Mouse (Mus musculus): ENCODE data around the gene Gm45713. TPM values are rescaled to one million over a fixed set of nuclear protein-coding genes. Genes with fewer than 3 reads are reported as not detected.
"Not testable (repeated sequence)": the region's sequence is repeated elsewhere in the genome, so short reads cannot be mapped to it uniquely, and the experiment has no call there.

Gm45713 gene
- polyA plus RNA-seq, 1 experiment = 0.06 TPM

DNA sequence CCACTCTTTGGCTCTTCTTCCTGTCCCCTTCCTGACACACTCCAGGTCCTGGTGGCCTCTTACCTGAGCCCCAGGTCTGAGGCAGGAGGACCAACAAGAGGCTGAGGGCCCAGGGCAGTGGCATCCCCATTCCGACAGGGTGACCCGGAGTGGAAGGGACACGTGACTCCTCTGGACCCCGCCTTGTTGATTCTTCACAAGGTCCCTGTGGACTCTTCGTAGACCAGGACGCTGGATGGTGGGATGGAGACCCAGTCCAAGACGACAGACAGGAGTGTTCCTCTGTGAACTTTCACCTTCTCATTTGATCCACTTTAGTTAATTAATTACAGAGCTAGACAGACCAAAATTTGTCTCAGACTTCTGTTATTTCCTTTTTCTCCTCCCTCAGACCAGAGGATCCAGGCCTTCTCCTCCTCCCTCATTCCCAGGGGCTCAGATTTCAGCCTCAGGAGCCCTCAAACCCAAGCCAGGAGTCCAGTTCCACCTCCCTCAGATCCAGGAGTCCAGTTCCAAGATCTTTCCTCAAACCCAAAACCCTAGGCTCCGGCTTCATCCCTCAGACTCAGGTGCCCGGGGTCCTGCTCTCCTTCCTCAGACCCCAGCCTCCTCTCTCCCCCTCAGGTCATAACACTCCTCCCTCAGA is 33.0 kb downstream of the Gm45713 start:
- H3K27me3 ChIP-seq (ENCODE audit: control insufficient read depth, insufficient read depth, low read length) = no peaks in the 10 kb centered on the region
- peak overlapping the region; percentile 70 for H3K4me3 ChIP-seq (ENCODE audit: control insufficient read depth, low read depth, low read length)
- H3K4me1 ChIP-seq (ENCODE audit: control insufficient read depth, insufficient read depth, low read length) = no peaks in the 10 kb centered on the region
- H3K27ac ChIP-seq (ENCODE audit: control insufficient read depth, insufficient read depth, low read depth, low read length) = peak overlapping the region; percentile 84
- TF ChIP-seq POLR2A (IDR thresholded peaks at IDR 0.05; ENCODE audit: control insufficient read depth, low read depth, low read length) = no peak
- no peak for TF ChIP-seq CTCF (IDR thresholded peaks at IDR 0.05; ENCODE audit: control insufficient read depth, insufficient read depth, insufficient replicate concordance, low read depth, low read length)
- no peaks in the 10 kb centered on the region for H3K36me3 ChIP-seq (ENCODE audit: control insufficient read depth, insufficient read depth, low read length)

DNA sequence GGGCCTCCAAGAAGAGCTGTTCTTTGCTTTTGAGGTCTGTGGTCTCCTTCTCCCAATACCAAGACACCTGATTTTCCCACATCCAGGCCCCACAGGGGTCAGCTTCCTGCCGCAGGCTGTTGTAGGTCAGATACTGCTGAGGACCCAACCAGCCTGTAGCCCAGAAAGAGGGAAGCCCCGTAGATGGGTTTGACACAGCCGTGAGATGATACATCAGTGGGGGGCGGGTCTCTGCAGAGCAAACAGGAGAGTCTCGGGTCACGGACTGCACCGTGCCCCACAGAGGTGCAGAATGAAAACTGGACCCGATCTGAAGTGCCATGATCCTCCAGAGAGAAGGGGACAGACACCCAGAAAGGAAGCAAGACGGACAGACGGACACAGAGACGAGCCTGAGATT is 33.6 kb downstream of the Gm45713 start:
- H3K4me1 ChIP-seq (ENCODE audit: control insufficient read depth, insufficient read depth, low read length) = no peaks in the 10 kb centered on the region
- no peak for TF ChIP-seq POLR2A (IDR thresholded peaks at IDR 0.05; ENCODE audit: control insufficient read depth, low read depth, low read length)
- TF ChIP-seq CTCF (IDR thresholded peaks at IDR 0.05; ENCODE audit: control insufficient read depth, insufficient read depth, insufficient replicate concordance, low read depth, low read length) = no peak
- H3K4me3 ChIP-seq (ENCODE audit: control insufficient read depth, low read depth, low read length) = no peak overlapping the region
- H3K27me3 ChIP-seq (ENCODE audit: control insufficient read depth, insufficient read depth, low read length) = no peaks in the 10 kb centered on the region
- H3K27ac ChIP-seq (ENCODE audit: control insufficient read depth, insufficient read depth, low read depth, low read length) = no peak overlapping the region
- H3K36me3 ChIP-seq (ENCODE audit: control insufficient read depth, insufficient read depth, low read length) = no peaks in the 10 kb centered on the region

DNA sequence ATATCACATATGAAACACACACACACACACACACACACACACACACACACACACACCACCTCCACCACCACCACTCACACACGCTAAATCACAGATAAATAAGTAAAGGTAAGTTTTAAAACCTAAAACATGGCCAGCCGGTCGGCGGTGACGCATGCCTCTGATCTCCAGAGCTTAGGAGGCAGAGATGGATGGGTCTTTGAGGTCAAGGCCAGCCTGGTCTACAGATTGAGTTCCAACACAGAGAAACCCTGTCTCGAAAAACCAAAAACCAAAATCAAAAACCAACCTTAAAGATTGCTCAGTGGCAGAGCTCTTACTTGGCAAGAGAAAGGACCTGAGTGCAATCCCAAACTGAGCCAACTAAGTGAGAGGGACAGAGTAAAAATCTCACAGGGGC is 36.0 kb downstream of the Gm45713 start:
- no peak for TF ChIP-seq CTCF (IDR thresholded peaks at IDR 0.05; ENCODE audit: control insufficient read depth, insufficient read depth, insufficient replicate concordance, low read depth, low read length)
- no peak for TF ChIP-seq POLR2A (IDR thresholded peaks at IDR 0.05; ENCODE audit: control insufficient read depth, low read depth, low read length)
- H3K4me1 ChIP-seq (ENCODE audit: control insufficient read depth, insufficient read depth, low read length) = no peaks in the 10 kb centered on the region
- H3K4me3 ChIP-seq (ENCODE audit: control insufficient read depth, low read depth, low read length) = no peak overlapping the region
- H3K27me3 ChIP-seq (ENCODE audit: control insufficient read depth, insufficient read depth, low read length) = no peaks in the 10 kb centered on the region
- H3K36me3 ChIP-seq (ENCODE audit: control insufficient read depth, insufficient read depth, low read length) = no peaks in the 10 kb centered on the region
- no peak overlapping the region for H3K27ac ChIP-seq (ENCODE audit: control insufficient read depth, insufficient read depth, low read depth, low read length)

DNA sequence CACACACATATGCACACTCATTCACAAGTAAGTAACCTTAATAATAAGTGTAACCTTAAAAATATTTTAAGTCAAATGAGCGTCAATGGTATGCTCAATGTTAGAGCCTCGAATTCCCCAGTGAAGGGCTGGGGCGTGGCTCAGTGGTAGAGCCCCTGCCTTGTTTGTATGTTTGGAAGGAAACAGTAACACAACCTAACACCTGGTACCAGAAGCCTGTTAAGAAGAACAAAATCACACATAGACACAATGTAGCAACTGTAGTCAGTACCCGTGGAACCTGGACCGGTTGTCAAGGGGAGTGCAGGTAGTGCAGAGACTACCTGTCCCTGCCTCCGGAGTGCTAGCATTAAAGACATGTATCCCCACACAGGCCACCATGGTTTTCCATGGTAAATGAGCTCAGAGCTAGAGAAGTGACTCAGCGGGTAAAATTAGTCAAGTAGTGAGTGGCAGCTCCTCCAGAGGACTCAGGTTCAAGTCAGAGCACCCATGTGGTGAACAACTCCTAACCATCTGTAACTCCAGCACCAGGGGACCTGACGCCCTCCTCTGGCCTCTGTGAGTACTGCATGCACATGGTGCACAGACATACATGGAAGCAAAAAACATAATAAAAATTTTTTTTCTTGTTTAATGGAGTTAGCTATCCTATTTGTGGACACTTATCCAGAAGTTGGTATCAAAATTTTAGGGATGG is 37.3 kb downstream of the Gm45713 start:
- TF ChIP-seq CTCF (IDR thresholded peaks at IDR 0.05; ENCODE audit: control insufficient read depth, insufficient read depth, insufficient replicate concordance, low read depth, low read length) = peak; percentile 48; the same call in 1 of the 2 replicates
- TF ChIP-seq POLR2A (IDR thresholded peaks at IDR 0.05; ENCODE audit: control insufficient read depth, low read depth, low read length) = no peak
- Histone ChIP-seq H3K36me3 (ENCODE audit: control insufficient read depth, insufficient read depth, low read length) (no peaks in the 10 kb centered on the region), H3K27ac (ENCODE audit: control insufficient read depth, insufficient read depth, low read depth, low read length) (no peak overlapping the region), H3K4me1 (ENCODE audit: control insufficient read depth, insufficient read depth, low read length) (no peaks in the 10 kb centered on the region), H3K27me3 (ENCODE audit: control insufficient read depth, insufficient read depth, low read length) (no peaks in the 10 kb centered on the region), H3K4me3 (ENCODE audit: control insufficient read depth, low read depth, low read length) (no peak overlapping the region)

DNA sequence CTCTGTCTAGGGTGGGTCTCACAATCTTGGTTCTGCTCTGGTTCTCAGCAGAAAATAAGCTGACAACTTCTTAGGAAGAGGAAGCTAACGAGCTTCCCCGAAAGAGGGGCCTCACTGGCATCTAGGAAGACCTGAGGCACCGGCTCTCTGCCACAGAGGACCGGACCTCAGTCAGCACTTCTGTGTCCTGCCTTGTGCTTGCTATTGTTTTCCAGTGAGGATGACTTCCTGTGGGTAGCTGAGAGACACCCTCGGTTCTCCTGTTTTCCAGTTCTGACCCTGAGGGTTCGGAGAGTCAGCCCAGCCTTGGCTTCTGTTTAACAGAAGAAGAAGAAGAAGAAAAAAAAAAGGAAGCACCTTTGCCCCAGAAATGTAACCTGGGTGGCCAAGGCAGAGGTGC is 38.6 kb downstream of the Gm45713 start:
- Histone ChIP-seq H3K4me3 (ENCODE audit: control insufficient read depth, low read depth, low read length) (no peak overlapping the region), H3K36me3 (ENCODE audit: control insufficient read depth, insufficient read depth, low read length) (no peaks in the 10 kb centered on the region), H3K27ac (ENCODE audit: control insufficient read depth, insufficient read depth, low read depth, low read length) (no peak overlapping the region), H3K4me1 (ENCODE audit: control insufficient read depth, insufficient read depth, low read length) (peaks cover 4% of the 10 kb centered on the region), H3K27me3 (ENCODE audit: control insufficient read depth, insufficient read depth, low read length) (no peaks in the 10 kb centered on the region)
- TF ChIP-seq CTCF (IDR thresholded peaks at IDR 0.05; ENCODE audit: control insufficient read depth, insufficient read depth, insufficient replicate concordance, low read depth, low read length) (no peak), POLR2A (IDR thresholded peaks at IDR 0.05; ENCODE audit: control insufficient read depth, low read depth, low read length) (no peak)

DNA sequence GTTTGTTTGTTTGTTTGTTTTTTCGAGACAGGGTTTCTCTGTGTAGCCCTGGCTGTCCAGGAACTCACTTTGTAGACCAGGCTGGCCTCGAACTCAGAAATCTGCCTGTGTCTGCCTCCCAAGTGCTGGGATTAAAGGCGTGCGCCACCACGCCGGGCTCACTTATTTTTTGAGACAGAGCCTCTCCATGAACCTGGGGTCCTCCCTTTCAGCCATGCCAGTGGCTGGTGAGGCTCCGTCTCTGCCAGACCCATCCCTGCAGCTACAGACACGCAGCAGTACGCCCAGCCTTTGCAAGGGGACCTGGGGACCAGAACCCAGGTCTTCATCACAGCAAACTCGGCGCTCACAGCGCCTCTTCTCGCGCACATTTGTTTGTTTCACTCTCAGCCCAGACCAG is 40.1 kb downstream of the Gm45713 start:
- H3K27ac ChIP-seq (ENCODE audit: control insufficient read depth, insufficient read depth, low read depth, low read length); H3K36me3 ChIP-seq (ENCODE audit: control insufficient read depth, insufficient read depth, low read length); H3K4me3 ChIP-seq (ENCODE audit: control insufficient read depth, low read depth, low read length); H3K27me3 ChIP-seq (ENCODE audit: control insufficient read depth, insufficient read depth, low read length): not testable (repeated sequence)
- H3K4me1 ChIP-seq (ENCODE audit: control insufficient read depth, insufficient read depth, low read length) = peaks cover 15% of the 10 kb centered on the region

DNA sequence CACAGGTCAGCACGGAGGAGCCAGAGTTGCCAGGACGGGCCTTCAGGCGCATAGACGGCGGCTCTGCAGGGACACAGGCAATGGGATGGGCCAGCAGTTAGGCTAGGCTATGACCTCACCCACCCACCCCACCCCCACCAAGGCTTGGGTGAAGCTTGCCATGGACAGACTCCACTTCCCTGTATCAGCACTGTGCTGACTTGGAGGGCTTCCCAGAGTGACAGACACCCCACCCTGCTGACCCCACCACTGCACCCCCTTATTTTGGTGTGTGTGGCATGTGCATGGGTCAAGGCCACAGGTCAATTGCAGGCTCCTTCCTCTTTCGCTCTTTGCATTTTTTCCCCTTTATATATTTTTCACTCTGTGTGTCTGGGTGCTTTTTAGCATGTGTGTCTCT is 40.7 kb downstream of the Gm45713 start:
- Histone ChIP-seq H3K4me1 (ENCODE audit: control insufficient read depth, insufficient read depth, low read length) (peaks cover 19% of the 10 kb centered on the region), H3K27ac (ENCODE audit: control insufficient read depth, insufficient read depth, low read depth, low read length) (no peak overlapping the region), H3K4me3 (ENCODE audit: control insufficient read depth, low read depth, low read length) (no peak overlapping the region), H3K27me3 (ENCODE audit: control insufficient read depth, insufficient read depth, low read length) (no peaks in the 10 kb centered on the region; the same call in 1 of the 2 replicates), H3K36me3 (ENCODE audit: control insufficient read depth, insufficient read depth, low read length) (no peaks in the 10 kb centered on the region)
- TF ChIP-seq CTCF (IDR thresholded peaks at IDR 0.05; ENCODE audit: control insufficient read depth, insufficient read depth, insufficient replicate concordance, low read depth, low read length) (no peak), POLR2A (IDR thresholded peaks at IDR 0.05; ENCODE audit: control insufficient read depth, low read depth, low read length) (no peak)

All from testis, adult 2 months (tissue).